Mouse (Mus musculus): ENCODE data around the gene Sqstm1.

Sqstm1 gene

DNA sequence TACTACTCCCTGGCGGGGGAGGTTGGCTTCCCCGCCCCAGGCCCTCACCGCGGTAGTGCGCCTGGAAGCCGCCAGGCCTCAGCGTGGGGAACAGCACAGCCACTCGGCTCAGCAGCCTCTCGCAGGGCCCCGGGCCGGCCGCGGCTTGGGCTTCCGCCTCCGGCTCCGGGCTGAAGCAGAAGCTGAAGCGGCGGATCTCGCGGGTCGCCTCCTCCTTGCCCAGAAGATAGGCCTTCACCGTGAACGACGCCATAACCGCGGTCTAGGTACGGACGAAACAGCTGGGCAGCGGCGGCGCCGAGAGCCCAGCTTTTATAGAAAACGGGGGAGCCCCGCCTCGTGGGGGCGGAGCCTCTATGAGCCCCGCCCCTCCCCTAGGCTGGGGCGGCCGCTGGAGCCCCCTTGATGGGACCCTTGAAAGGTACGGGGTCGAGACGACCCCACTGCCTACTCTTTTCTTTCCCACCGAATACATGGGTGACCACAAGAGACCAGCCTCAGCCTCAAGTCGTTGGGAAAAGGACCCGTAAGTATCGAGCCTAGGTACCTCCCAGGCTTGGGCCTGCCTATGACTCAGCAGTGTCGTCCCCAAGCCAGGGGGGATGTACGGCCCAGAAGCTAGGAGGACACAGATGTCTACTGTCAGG lies at the start of gene Sqstm1, which contains the start of gene Mgat4b:
Sqstm1 (minus strand) TSS at position 323 of the 647 bp plus-strand sequence.
Mgat4b (plus strand) TSS at position 386 of the 647 bp plus-strand sequence.
- DNase-seq (ENCODE audit: low read depth in 1 of 2, low spot score in 2 of 2), result peak; percentile 37 to 81

DNA sequence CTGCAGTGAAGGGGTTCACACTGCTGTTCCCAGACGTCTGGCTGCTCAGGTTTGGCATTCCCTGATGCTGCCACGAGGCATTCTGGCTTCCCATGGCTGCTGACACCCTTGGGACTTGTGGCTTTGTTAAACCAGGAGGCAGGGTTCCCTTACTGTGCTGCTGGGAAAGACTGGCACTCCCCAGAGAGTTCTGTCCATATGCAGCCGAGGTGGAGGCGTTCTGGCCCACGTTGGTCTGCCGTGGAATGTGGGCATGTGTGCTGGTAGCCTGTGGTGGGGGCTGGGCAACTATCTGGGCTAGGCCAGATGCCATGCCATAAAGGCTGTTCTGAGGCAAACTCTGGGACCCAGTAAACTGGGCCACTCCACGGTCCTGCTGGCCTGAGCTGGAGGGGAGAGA lies 47.7 kb upstream of the Sqstm1 start:
- DNase-seq (ENCODE audit: low read depth in 1 of 2, low spot score in 2 of 2), result no peak

DNA sequence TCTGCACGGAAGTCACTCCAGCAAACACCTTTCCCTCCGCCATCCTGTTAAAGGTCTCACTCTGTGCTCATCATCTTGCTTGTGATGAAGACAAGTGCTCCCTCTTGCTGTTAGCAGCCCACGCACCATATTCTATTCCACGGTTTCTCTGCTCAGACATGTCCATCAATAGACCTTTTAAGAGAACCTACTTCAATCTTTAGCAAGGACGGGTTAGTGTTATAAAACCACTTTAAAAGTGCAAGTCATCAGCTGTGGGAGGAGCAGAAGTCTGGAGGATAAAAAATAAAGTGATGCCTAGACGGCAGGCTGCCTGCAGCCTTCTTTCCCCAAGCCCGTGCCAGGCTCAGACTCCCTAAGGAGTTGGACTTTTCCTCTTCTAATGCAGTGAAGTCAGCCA lies 46.0 kb upstream of the Sqstm1 start:
- DNase-seq (ENCODE audit: low read depth in 1 of 2, low spot score in 2 of 2), result no peak

DNA sequence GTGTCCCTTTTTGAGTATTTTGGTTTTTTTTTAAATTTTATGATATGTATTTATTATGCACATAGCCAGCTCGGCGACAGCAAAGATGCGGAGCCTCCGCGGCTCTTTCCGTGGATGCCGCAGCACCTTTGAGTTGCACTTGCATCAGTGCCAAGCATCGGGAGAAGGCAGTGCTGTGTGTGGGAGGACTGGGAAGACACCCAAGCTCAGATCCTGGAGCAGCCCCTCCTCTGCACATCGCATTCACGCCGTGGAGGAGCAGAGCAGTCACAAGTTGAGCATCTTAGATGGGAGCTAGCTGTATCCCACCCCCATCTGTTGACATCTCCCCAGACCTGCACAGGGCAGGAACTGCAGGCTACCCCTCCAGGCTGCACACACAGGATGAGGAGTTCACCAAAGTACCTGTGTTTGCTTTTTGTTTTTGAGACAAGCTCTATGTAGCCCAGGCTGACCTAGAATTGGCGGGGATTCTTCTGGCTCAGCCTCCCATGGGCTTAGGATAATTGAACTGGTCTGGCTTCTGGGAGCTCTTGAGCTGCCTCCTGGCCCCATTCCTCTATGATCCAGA lies 43.5 kb upstream of the Sqstm1 start:
- DNase-seq (ENCODE audit: low read depth in 1 of 2, low spot score in 2 of 2), result no peak

DNA sequence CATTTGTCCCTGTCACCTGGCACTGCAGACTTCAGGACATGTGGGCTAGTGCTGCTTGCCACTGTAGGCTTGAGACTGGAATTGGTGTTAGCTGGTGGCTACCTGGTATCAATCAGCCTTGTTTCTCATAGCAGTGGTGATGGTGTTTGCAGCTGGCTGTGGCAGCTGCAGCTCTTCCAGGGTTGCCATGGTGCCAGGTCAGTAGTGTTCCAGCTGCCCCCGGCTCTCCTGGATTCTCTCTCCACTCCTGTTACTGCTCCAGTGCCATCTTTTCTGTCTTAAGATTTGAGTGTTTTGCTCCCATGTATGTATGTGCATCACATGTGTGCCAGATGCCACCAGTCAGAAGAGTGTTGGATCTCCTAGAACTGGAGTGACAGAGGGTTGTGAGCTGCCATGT lies 42.8 kb upstream of the Sqstm1 start:
- DNase-seq (ENCODE audit: low read depth in 1 of 2, low spot score in 2 of 2), result no peak

DNA sequence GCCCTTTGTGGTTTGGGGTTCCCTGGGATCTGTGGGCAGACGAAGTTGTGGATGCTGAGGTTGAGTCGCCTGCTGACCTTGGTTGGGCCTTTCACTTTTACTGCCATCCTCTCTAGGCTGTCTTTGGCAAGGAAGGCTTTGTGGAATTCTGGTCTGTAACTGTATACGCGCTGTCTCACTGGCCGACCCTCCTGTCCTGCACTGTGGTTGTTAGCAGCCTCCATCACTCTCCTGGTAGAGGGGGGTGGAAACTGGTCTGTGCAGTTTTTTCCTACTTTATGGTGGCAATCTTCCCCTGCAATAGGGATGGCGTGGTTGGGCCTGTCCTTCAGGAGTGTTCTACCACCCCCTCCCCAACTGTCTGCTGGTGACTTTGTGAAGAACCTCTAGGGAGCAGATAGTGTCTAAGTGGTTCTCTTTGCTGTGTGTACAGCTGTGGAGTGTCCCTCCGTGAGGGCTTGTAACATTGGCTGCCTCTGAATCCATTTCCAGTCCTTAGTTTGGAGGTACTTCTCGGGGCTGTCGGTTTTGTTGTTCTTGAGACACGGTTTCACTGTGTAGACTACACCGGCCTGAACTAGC lies 42.1 kb upstream of the Sqstm1 start:
- no peak for DNase-seq (ENCODE audit: low read depth in 1 of 2, low spot score in 2 of 2)

DNA sequence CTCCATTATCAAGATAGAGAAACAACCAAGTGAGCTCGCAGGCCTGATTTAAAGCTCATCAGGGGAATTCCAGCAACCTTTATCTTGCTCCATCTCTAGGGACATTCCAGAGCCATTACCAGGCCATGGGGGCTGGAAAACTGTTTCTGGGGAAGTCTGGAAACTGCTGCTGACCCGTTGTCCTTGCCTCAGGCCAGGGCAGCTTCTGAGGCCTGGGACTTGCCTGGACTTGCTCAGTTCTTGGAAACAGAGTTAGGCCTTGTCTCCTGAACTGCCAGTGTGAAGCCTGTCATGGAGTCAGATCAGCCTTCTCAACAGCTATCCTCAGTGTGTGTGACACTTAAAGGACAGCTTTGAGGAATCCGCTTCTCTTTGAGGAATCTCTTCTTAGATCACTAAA lies 41.5 kb upstream of the Sqstm1 start:
- DNase-seq (ENCODE audit: low read depth in 1 of 2, low spot score in 2 of 2), result no peak

DNA sequence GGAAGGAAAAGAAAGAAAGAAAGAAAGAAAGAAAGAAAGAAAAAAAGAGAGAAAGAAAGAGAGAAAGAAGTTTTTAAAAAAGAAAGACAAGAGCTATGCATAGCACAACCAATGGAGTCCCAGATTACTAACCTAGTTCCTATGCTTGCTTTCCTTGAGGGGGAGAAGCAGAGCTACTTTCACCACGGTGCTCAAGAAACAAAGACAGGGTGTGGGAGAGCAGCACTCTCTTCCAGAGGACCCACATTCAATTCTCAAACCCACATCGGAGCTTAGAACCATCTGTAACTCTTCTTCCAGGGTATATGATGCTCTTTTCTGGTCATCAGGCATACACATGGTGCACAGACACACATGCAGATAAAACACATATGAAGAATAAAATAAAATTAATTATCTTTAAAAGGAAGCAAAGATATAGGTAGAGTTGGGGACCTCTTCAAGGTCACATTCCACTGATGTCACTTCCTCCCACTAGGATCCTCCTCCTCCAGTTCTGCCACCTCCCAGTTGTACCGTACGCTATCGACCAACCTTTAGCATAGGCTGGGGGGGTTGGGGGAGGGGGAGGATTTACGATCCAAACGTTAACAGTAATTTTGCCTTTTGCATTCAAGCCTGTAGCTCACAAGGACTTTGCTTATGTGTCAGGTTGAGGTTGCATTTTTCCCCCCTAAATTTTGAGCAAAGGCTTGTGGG lies 38.0 kb upstream of the Sqstm1 start:
- DNase-seq (ENCODE audit: low read depth in 1 of 2, low spot score in 2 of 2), result no peak

DNA sequence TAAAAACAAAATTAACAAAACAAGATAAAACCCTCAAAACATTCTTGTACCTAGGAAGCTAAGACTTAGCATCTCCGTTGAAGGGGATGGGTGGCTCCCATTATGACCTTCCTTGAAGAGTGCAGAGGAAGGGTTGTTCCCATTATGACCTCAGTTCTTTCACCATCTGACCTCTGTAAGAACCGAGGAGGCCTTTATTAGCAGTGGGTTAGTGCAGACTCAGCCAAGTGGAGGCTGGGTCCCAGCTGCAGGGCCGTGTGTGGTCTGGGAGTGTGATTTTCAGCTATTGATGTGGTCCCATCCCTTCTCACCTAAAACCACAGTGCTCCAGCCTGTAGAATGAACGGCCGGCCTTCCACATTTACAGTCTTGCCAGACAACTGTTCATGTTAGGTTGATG lies 34.6 kb upstream of the Sqstm1 start:
- DNase-seq (ENCODE audit: low read depth in 1 of 2, low spot score in 2 of 2), result peak in 1 of 2 experiments; percentile 21

DNA sequence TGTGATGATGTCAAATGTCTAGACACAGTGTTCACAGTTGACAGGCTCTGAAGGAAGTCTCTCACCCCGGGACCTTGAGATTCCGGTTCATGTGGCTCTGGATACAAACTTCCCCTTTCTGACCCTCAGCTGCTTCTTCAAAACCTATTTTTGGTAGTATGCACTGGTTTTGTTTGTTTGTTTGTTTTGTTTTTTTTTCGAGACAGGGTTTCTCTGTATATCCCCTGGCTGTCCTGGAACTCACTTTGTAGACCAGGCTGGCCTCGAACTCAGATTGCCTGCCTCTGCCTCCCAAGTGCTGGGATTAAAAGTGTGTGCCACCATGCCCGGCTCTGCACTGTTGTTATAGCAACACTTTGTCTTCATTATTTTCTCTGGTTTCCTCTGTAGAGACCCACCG lies 33.3 kb upstream of the Sqstm1 start:
- peak in 1 of 2 experiments; percentile 21 for DNase-seq (ENCODE audit: low read depth in 1 of 2, low spot score in 2 of 2)

DNA sequence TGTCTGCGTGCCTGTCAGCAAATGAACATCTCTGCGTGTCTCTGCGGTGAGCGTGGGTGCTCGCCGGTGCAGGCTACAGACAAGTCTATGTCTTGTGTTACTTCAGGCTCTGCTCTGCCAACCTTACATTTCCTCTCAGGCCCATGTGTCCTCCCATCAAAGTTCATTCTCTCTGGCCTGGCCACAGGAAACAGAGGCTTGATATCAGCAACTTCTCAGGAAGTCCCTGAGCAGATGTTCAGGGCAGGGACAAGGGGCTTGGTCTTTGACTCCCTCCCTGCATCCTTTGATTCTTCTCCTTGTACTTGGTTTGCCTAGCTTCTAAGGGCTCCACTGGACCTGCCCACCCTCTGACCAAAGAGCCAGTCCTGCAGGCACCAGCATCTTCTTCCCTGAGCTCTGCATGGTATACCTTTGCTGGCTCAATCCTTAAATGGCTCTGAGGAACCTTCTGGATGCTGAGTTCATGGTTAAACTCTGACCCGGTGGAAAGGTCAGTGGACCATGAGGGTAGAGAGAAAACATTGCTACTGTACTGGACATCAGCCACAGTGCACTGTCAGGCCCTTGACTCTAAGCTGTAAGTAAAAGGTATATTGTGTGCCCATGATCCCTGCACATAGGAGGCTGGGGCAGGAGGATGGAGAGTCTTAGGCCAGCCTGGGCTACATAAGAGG lies 29.7 kb upstream of the Sqstm1 start:
- no peak for DNase-seq (ENCODE audit: low read depth in 1 of 2, low spot score in 2 of 2)

DNA sequence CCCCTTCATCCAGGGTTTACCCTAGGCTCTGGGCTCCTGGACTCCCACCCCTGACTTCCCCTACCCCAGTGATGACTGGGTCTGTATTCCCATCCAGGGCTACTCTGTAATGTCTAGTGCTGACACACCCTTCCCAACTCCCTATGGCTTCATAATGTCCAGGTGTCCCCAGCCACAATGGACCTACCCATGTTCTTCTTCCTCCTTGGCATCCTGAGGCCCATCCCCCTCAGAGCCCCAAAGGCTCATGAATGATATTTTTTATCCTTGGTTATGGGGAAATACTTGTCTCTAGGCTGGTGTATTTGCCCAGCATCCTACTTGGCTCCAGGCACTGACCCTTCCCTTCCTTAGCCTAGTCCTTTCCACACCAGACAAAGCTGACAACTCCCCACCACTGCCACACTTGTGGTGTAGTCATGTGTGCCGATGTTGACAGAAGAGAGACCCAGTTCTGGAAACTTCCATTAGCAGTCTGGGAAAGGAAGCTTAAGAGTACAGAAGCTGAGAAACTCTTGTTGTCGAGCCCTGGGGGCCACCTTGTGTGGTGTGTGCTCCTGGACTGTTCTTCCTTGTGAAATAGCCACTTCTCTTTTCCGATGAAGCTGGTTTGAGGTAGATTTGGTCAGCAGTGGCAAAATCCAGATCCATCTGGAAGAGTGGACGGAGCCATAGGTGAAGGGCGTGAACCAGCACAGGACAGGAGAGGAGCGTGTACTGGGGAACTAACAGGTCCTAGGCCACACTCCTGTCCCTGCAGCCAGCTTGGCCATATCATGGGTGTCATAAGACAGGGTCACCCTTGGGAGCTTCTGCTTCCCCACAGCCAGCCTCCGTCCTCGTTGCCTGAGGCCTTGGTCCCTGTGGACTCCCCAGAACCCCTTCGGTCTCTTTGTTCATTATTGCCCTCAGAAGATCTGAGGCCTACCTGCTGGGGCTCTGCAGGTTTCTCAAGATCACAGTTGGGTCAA lies 28.5 kb upstream of the Sqstm1 start:
- DNase-seq (ENCODE audit: low read depth in 1 of 2, low spot score in 2 of 2), result no peak

DNA sequence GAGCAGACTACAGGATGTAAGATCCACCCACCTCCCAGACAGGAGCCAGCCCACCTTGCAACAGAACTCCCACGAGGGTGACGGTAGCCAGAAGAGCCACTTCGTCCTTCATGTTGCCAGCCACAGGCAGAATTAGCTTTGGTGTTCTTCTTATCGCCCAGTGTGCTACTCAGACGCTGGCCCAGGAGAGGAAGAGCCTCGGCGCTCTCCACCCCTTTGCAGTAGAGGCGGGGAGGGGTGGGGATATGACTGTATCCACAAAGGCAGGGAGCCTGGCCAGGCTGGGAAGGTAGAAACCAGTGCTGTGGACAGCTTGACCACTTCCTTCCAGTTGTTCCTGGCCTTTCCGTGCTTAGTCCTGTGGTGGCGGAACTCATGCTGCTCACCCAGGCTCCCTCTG lies 27.7 kb upstream of the Sqstm1 start, which contains the start of gene Ltc4s:
Ltc4s (minus strand) TSS at position 293 of the 400 bp plus-strand sequence.
- no peak for DNase-seq (ENCODE audit: low read depth in 1 of 2, low spot score in 2 of 2)

DNA sequence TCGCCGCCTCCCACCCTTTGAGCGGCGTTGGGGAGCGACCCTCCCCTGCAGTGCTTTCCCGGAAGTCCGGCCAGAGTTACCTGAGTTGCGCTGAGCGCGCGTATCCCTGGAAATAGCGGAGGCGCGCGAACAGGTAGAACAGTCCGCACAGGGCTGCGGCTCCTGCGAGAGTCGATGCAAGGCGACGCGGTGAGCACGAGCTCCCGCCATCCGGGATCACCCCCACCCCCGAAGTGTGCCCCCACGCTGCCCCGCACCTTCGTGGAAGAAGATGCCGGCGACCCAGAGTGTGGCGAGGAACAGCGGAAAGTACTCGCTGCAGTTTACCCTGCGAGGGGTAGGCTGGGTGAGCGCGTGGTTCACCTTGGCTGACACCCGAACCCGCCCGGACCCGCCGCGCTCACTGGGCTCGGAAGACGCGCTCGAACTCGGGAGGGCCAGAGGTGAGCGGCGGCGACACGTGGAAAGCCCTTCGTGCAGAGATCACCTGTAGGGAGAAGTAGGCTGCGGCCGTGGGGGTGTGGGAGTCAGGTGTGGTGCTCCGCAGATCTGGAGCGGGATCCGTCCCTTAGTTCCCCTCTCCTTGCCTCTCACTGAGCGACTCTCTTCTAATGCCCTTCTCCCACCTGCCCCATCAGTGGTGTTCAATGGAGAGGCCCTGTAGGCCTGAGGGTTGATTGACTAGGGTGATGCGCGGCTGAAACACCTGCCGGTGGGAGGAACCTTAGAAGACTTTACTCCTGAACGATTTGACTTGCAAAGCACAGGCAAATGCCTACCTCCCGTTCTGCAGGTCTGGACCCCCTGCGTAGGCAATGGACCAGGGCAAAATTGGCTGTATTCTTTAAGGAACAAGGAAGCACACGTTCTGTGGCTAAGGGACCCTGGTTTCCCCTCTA lies 26.6 kb upstream of the Sqstm1 start:
- no peak for DNase-seq (ENCODE audit: low read depth in 1 of 2, low spot score in 2 of 2)

DNA sequence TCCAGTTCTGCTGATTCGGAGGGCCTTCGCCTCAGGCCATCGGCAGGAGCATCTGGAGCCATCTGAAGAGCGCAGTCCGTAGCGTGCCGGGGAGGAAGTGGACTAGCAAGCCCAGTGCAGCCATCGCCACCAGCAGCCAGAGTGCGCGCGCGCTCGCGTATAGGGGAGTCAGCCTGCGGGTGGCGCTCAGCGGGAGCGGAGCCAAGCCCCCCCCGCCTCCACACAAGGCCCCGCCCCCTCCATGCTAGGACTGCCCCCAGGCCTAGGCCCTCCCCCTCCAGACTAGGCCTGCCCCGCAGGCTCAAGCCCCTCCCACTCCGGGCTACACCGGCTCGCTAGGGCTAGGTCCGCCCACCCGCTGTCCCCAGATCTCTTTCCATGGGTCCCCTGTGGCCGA lies 25.9 kb upstream of the Sqstm1 start:
- DNase-seq (ENCODE audit: low read depth in 1 of 2, low spot score in 2 of 2), result peak; percentile 72 to 84

DNA sequence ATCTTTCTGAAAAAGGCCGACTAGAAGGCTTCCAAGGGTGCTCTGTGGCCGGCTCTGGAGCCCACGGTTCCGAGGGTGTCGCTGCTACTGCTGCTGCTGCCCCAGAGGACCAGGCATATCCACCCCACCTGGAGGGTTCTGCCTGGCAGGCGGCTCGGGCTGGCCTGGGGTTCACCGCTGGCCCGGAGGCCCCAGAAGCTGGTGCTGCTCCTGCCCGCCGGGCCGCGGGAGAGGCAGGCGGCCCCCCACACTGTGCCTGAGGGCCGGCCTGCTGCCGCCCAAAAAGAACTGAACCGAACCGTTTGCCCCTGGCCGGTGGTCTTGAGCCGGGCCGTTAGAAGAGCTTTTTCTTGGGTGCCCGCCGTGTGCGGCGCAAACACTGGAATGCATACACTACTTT lies 24.0 kb upstream of the Sqstm1 start:
- DNase-seq (ENCODE audit: low read depth in 1 of 2, low spot score in 2 of 2), result no peak

DNA sequence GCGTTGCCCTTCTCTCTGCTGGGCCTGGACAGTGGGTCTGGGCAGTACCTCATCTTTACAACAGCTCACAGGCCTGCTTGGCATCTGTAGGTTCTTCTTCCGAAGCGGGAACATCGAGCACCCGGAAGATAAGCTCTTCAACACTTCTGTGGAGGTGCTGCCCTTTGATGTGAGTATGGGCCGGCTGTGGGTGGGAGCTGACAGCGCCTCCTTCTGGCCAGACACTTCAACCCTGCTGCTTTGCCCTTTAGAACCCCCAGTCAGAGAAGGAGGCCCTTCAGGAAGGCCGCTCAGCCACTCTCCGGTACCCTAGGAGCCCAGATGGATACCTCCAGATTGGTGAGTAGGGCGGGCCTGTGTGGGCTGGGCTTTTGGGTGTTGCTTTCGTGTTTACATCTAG lies 23.4 kb upstream of the Sqstm1 start:
- no peak for DNase-seq (ENCODE audit: low read depth in 1 of 2, low spot score in 2 of 2)

DNA sequence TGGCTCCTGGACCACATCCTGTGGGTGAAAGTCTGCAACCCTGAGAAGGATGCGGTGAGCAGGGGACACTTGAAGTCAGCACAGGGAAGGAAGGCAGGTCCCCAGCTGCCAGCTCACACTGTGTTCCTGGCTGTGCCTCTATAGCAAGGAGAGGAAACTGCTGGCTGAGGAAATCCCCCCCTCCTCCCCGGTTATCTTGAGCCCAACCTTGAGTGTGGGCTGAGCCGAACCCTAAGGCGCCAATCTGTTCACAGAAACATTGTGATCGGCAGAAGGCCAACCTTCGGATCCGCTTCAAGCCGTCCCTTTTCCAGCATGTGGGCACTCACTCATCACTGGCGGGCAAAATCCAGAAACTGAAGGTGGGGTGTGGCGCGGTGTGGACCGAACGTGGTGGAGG lies 22.4 kb upstream of the Sqstm1 start:
- no peak for DNase-seq (ENCODE audit: low read depth in 1 of 2, low spot score in 2 of 2)

DNA sequence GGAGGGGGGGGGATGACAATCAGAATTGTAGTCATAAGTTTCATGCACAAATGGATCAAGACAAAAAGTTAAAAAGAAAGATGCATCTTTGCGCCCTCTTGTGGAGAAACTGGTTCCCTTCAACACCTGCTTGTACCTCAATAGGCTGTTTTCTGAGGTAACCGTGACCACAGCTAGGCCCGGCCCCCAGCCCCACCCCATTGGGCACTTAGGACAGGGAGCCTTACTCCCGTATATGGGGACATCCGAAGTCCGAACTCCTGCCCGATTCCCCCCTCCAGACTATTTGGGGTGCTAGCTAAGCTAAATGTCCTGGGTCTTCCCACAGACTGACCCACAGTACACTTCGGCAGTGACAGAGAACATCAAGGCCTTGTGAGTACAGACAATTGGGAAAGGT lies 20.8 kb upstream of the Sqstm1 start:
- DNase-seq (ENCODE audit: low read depth in 1 of 2, low spot score in 2 of 2), result no peak

Measured in monocyte, adult 2 months (primary cell).